Mouse (Mus musculus) ovary, adult 2 months (tissue): Measurements from ENCODE around the gene Mau2. TPM values are rescaled to one million over a fixed set of nuclear protein-coding genes. Genes with fewer than 3 reads are reported as not detected.

ENCODE experiments used
- polyA plus RNA-seq: library from polyadenylated mRNA; depleted of rRNA; stranded (reverse); fragments of >200 nt; gene quantifications from 2 replicates; pipeline ENCODE4 v1.2.3, GENCODE M21; 2012; rRNA removed

Gene Mau2
- 155 and 161 TPM in 2 replicates for polyA plus RNA-seq

GRCm38 (mm10) chr8:70042583-70043455, at the start of gene Mau2, which contains the start of gene Sugp1:
Mau2 (minus strand) TSS chr8:70042734.
Sugp1 (plus strand) TSS chr8:70042813.

GRCm38 (mm10) chr8:70083285-70083684, 40.8 kb upstream of the Mau2 start, which contains the start of gene Hapln4:
Hapln4 (plus strand) TSS chr8:70083457.

GRCm38 (mm10) chr8:70072441-70073069, 30.0 kb upstream of the Mau2 start, which contains the start of gene Tm6sf2:
Tm6sf2 (plus strand) TSS chr8:70072924.

GRCm38 (mm10) chr8:69995776-69996588, 46.6 kb downstream of the Mau2 start, which contains the start of gene Gatad2a:
Gatad2a (minus strand) TSS chr8:69996384.

Other genes starting within 250 kb of the Mau2 start
- gene Gmip, start 234.1 kb downstream of the Mau2 start, polyA plus RNA-seq, result 25.7 and 31.8 TPM in 2 replicates
- gene Lpar2, start 220.3 kb downstream of the Mau2 start, polyA plus RNA-seq, result 7.3 and 7.6 TPM in 2 replicates
- gene Pbx4, start 210.2 kb downstream of the Mau2 start, polyA plus RNA-seq, result 3.2 and 11.6 TPM in 2 replicates
- 0.92 and 1.4 TPM in 2 replicates for gene Cilp2, start 155.0 kb downstream of the Mau2 start, polyA plus RNA-seq
- gene Tssk6, start 140.6 kb downstream of the Mau2 start, polyA plus RNA-seq, result 2.1 and 3.1 TPM in 2 replicates
- gene Ndufa13, start 140.2 kb downstream of the Mau2 start, polyA plus RNA-seq, result 98.7 and 144 TPM in 2 replicates
- gene Yjefn3, start 140.0 kb downstream of the Mau2 start, polyA plus RNA-seq, result 14.1 and 14.6 TPM in 2 replicates
- gene Gatad2a, start 46.4 kb downstream of the Mau2 start, polyA plus RNA-seq, result 79.6 and 96.8 TPM in 2 replicates
- 9.9 and 11.8 TPM in 2 replicates for gene Sugp1, start 79 bp upstream of the Mau2 start, polyA plus RNA-seq
- 5.8 and 7.3 TPM in 2 replicates for gene Tm6sf2, start 30.2 kb upstream of the Mau2 start, polyA plus RNA-seq
- 0.15 and 0.20 TPM in 2 replicates for gene Hapln4, start 40.7 kb upstream of the Mau2 start, polyA plus RNA-seq
- 0.06 and 0.09 TPM in 2 replicates for gene Ncan, start 78.1 kb upstream of the Mau2 start, polyA plus RNA-seq
- gene Nr2c2ap, start 88.6 kb upstream of the Mau2 start, polyA plus RNA-seq, result 11.8 and 14.6 TPM in 2 replicates
- 29.3 and 37.2 TPM in 2 replicates for gene Rfxank, start 96.4 kb upstream of the Mau2 start, polyA plus RNA-seq
- 116 and 135 TPM in 2 replicates for gene Borcs8, start 96.8 kb upstream of the Mau2 start, polyA plus RNA-seq
- 1.7 and 4.5 TPM in 2 replicates for gene Mef2b, start 97.0 kb upstream of the Mau2 start, polyA plus RNA-seq
- gene Tmem161a, start 129.6 kb upstream of the Mau2 start, polyA plus RNA-seq, result 191 and 215 TPM in 2 replicates
- 68.7 and 96.4 TPM in 2 replicates for gene Slc25a42, start 169.6 kb upstream of the Mau2 start, polyA plus RNA-seq
- gene Sugp2, start 191.5 kb upstream of the Mau2 start, polyA plus RNA-seq, result 52.7 and 59.3 TPM in 2 replicates
- gene Armc6, start 191.7 kb upstream of the Mau2 start, polyA plus RNA-seq, result 33.3 and 36.1 TPM in 2 replicates
- gene Homer3, start 240.1 kb upstream of the Mau2 start, polyA plus RNA-seq, result 150 and 156 TPM in 2 replicates